Mouse (Mus musculus) E14TG2a.4 (cell line): ENCODE data around the gene Pde6g.

Experiments
- CTCF ChIP-seq: conservative IDR thresholded peaks from 2 replicates; pipeline ENCODE4 v1.5.1; 2014; ENCODE audit warnings: low read length
- NANOG ChIP-seq: IDR thresholded peaks from 2 replicates; pipeline ENCODE4 v1.6.1; 2014; ENCODE audit warnings: borderline replicate concordance, low read length, mixed read lengths

GRCm38 (mm10) chr11:120464365-120464764 is 11.1 kb upstream of the Pde6g start:
- TF ChIP-seq CTCF, result no peak
- no peak for TF ChIP-seq NANOG
